Mouse (Mus musculus) embryonic facial prominence, embryonic 14.5 days (tissue): ENCODE data around the gene Pde1c. TPM values are rescaled to one million over a fixed set of nuclear protein-coding genes. Genes with fewer than 3 reads are reported as not detected.

Source experiments
- ATAC-seq: fragments of 200-750 bp; cut with Nextera tagmentation; 2 replicates; pipeline ENCODE4 v1.8.0; 2017; ENCODE audit warnings: low read depth, moderate number of reproducible peaks, moderate TSS enrichment
- DNase-seq: peaks from one replicate; pipeline ENCODE4 v3.0.0-alpha.2; 2015; ENCODE audit warnings: low spot score
- H3K27ac ChIP-seq: fragments of 300-500 bp; sonication (generic); replicated peaks from 2 replicates; pipeline ENCODE4 v1.5.1; 2014; ENCODE audit warnings: low read depth, mild to moderate bottlenecking, low read length, moderate library complexity
- H3K27me3 ChIP-seq: fragments of 300-500 bp; sonication (generic); replicated peaks from 2 replicates; pipeline ENCODE4 v1.6.1; 2014; ENCODE audit warnings: low read length; ENCODE audit not compliant: control insufficient read depth, insufficient read depth
- H3K36me3 ChIP-seq: fragments of 300-500 bp; sonication (generic); 2 replicates; pipeline ENCODE4 v1.6.1; 2014; ENCODE audit warnings: low read length, mixed read lengths; ENCODE audit not compliant: control insufficient read depth, insufficient read depth
- H3K4me1 ChIP-seq: fragments of 300-500 bp; sonication (generic); 2 replicates; pipeline ENCODE4 v1.6.1; 2014; ENCODE audit warnings: antibody characterized with exemption, low read length; ENCODE audit not compliant: control insufficient read depth, insufficient read depth
- H3K4me2 ChIP-seq: fragments of 300-500 bp; sonication (generic); 2 replicates; pipeline ENCODE4 v1.6.1; 2014; ENCODE audit warnings: low read depth, mild to moderate bottlenecking, low read length, moderate library complexity, mixed read lengths
- H3K4me3 ChIP-seq: fragments of 300-500 bp; sonication (generic); 2 replicates; pipeline ENCODE4 v1.5.1; 2014; ENCODE audit warnings: low read depth, mild to moderate bottlenecking, low read length
- H3K9ac ChIP-seq: fragments of 300-500 bp; sonication (generic); 2 replicates; pipeline ENCODE4 v1.6.1; 2014; ENCODE audit warnings: low read depth, mild to moderate bottlenecking, low read length, moderate library complexity, mixed read lengths
- H3K9me3 ChIP-seq: fragments of 300-500 bp; sonication (generic); 2 replicates; pipeline ENCODE4 v1.6.1; 2016; ENCODE audit warnings: low read length; ENCODE audit not compliant: control insufficient read depth
- WGBS: fragments of 180-500 bp; shearing (Covaris S2); extraction: QIAGEN DNeasy Blood & Tissue Kit; methylation state at CpG from one replicate; pipeline ENCODE4 v1.1.7; 2014; 5-methylcytosine and 5-hydroxymethylcytosine counted together
- polyA plus RNA-seq: library from polyadenylated mRNA; unstranded; fragments of >200 nt; fragmentation: Nextera tagmentation; extraction: Ambion mirVana; gene quantifications from 2 replicates; pipeline ENCODE4 v1.2.1, GENCODE M21; 2014

Gene Pde1c
- polyA plus RNA-seq, 1 experiment from 2014 or later, result 4.2 TPM

DNA sequence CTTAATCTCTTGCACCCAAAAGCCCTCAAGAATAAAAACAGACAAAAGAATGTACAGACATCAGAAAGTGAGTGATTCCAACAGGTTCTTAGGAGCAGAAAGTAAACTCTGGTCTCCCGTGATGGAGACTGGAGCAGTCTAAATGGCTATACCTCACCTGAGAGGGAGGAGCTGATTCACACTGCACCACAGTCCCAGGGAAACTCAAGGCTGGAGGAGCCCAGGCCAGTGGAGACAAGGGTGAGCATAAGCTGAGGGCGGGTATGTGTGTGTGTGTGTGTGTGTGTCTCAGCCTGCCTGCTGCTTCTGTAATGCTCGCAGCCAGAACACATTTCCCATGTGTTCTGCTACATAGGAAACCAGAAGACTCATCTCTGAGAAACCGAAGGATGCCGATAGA is 179.7 kb downstream of the Pde1c start:
- Histone ChIP-seq H3K36me3 (no peaks in the 10 kb centered on the region), H3K27ac (no peak overlapping the region), H3K9ac (no peak overlapping the region), H3K4me2 (no peak overlapping the region), H3K4me1 (no peaks in the 10 kb centered on the region), H3K27me3 (no peaks in the 10 kb centered on the region), H3K4me3 (no peak overlapping the region), H3K9me3 (no peaks in the 10 kb centered on the region)
- 75% methylated on average over 5 of the region's 5 CpGs for WGBS
- ATAC-seq (0 out of 2 replicates have a peak, but pooled peaks have one; percentile 33), DNase-seq (no peak)

DNA sequence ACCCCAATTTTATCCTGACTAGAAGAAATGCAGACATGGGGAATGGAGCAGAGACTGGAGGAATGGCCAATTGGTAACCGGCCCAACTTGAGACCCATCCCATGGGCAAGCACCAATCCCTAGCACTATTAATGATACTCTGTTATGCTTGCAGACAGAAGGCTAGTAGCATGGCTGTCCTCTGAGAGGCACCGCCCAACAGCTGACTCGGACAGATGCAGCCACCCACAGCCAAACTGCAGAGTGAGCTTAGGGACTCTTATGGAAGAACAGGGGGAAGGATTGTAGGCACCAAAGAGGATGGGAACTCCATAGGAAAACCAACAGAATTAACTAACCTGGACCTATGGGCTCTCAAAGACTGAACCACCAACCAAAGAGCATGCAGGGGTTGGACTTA is 192.5 kb downstream of the Pde1c start:
- Histone ChIP-seq H3K27ac (no peak overlapping the region), H3K9ac (no peak overlapping the region), H3K4me2 (no peak overlapping the region), H3K36me3 (no peaks in the 10 kb centered on the region), H3K4me3 (no peak overlapping the region), H3K27me3 (no peaks in the 10 kb centered on the region), H3K9me3 (no peaks in the 10 kb centered on the region), H3K4me1 (no peaks in the 10 kb centered on the region)
- DNase-seq (no peak), ATAC-seq (no peak)
- WGBS, result 85% methylated on average over 3 of the region's 3 CpGs

- Histone ChIP-seq H3K27ac (no peak overlapping the region), H3K9ac (no peak overlapping the region), H3K4me3 (no peak overlapping the region), H3K9me3 (no peaks in the 10 kb centered on the region), H3K4me2 (no peak overlapping the region), H3K4me1 (no peaks in the 10 kb centered on the region), H3K27me3 (no peaks in the 10 kb centered on the region), H3K36me3 (no peaks in the 10 kb centered on the region)
- no peak for ATAC-seq
- DNase-seq, result no peak
- 90% methylated on average over 5 of the region's 5 CpGs for WGBS
Measured at GRCm38 (mm10) chr6:56374180-56374579, 194.7 kb downstream of the Pde1c start.

DNA sequence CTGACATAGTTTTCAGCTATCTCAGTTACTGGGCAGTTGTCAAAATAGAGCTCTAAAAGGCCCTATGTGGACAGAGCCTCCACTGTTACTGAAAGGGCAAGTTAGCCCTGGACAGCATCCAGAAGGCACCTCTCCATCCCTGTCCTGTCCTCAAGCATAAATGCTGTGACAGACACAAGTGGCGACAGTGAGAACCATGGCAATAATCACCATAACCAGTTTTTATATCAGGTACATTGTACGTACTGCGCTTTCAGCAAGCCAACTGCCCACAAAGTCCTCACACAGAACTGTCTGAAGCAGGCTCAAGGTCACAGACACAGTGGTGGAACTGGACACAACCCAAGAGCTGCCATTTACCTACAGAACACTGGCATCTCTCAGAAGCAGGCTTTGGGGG is 195.2 kb downstream of the Pde1c start:
- Histone ChIP-seq H3K4me3 (no peak overlapping the region), H3K27ac (no peak overlapping the region), H3K4me1 (no peaks in the 10 kb centered on the region), H3K27me3 (no peaks in the 10 kb centered on the region), H3K36me3 (no peaks in the 10 kb centered on the region), H3K9me3 (no peaks in the 10 kb centered on the region), H3K4me2 (no peak overlapping the region), H3K9ac (no peak overlapping the region)
- DNase-seq (no peak), ATAC-seq (0 out of 2 replicates have a peak, but pooled peaks have one; percentile 9)
- WGBS, result 79% methylated on average over 3 of the region's 3 CpGs

- Histone ChIP-seq H3K4me2 (no peak overlapping the region), H3K9ac (no peak overlapping the region), H3K36me3 (no peaks in the 10 kb centered on the region), H3K27ac (no peak overlapping the region), H3K27me3 (no peaks in the 10 kb centered on the region), H3K4me1 (no peaks in the 10 kb centered on the region), H3K9me3 (no peaks in the 10 kb centered on the region), H3K4me3 (no peak overlapping the region)
- 55% methylated on average over 10 of the region's 10 CpGs for WGBS
- ATAC-seq, result peak; percentile 67
- peak; percentile 45 for DNase-seq
Measured at GRCm38 (mm10) chr6:56373046-56373751, 195.7 kb downstream of the Pde1c start.

DNA sequence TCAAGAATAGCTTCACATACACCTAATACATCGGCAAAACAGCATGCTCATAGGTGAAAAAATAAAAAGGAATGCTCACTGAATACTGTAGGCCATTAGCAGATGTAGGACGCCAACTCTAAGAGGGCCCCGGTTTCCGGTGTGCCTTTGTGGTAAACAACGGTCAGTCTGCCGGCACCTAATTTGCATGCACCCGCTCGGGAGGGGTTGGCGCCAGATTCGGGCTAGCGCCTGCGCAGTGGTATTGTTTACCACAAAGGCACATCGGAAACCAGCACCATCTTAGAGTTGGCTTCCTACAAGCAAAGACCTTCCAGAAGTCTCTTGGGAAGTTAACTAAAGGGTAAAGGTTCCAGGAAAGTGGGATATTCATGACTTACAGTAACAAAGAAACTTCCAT is 199.4 kb downstream of the Pde1c start:
- H3K4me1 ChIP-seq, result no peaks in the 10 kb centered on the region
- 80% methylated on average over 13 of the region's 13 CpGs for WGBS
- no peaks in the 10 kb centered on the region for H3K9me3 ChIP-seq
- ATAC-seq, result no peak
- no peak overlapping the region for H3K4me3 ChIP-seq
- no peak overlapping the region for H3K4me2 ChIP-seq
- no peak for DNase-seq
- no peaks in the 10 kb centered on the region for H3K27me3 ChIP-seq
- no peak overlapping the region for H3K27ac ChIP-seq
- no peaks in the 10 kb centered on the region for H3K36me3 ChIP-seq
- H3K9ac ChIP-seq, result no peak overlapping the region

DNA sequence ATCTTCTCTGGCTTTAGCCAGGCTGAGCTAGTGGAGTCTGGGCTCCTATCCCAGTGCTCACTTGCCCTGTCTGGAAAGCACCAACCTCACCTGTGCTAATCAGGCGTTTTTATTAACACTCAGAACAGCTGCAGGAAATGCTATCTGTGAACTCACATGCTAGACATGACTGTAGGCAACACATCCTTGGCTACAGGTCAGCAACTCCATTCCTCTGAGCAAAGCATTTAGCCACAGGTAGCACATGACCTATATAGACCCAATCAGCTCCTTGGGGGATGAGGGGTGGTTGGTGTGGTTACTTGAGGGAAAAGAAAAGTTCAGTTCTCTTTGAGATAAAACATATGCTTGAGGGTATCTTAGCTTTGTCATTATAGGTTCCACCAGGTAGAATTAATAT is 200.8 kb downstream of the Pde1c start:
- no peak overlapping the region for H3K9ac ChIP-seq
- no peak overlapping the region for H3K4me3 ChIP-seq
- H3K36me3 ChIP-seq, result no peaks in the 10 kb centered on the region
- H3K9me3 ChIP-seq, result no peaks in the 10 kb centered on the region
- 56% methylated on average over 1 of the region's 1 CpGs for WGBS
- ATAC-seq, result no peak
- H3K4me2 ChIP-seq, result no peak overlapping the region
- no peak for DNase-seq
- no peaks in the 10 kb centered on the region for H3K4me1 ChIP-seq
- H3K27ac ChIP-seq, result no peak overlapping the region
- no peaks in the 10 kb centered on the region for H3K27me3 ChIP-seq

DNA sequence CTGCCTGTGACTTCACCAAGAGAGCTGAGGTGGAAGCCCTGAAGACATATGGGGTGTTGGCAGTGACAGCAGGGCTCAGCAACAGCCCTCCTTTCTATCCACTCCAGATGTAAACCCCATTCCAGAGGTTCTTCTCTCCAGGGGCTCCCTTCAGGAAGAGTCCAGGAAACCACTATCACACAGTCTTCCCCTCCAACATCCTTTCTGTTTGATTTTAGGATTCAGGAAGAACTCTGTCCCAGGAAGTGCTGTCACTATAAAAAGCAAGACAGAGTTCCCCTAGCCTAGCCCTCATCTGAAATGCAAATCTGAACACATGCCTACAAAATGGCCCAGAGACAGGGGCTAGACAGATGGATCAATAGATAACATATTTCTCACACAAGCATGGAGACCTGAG is 201.6 kb downstream of the Pde1c start:
- Histone ChIP-seq H3K4me3 (no peak overlapping the region), H3K4me1 (no peaks in the 10 kb centered on the region), H3K4me2 (no peak overlapping the region), H3K9me3 (no peaks in the 10 kb centered on the region), H3K27ac (no peak overlapping the region), H3K9ac (no peak overlapping the region), H3K36me3 (no peaks in the 10 kb centered on the region), H3K27me3 (0 out of 2 replicates have a peak, but pooled peaks cover 3% of the 10 kb centered on the region)
- no peak for DNase-seq
- no peak for ATAC-seq

- WGBS, result 6% methylated on average over 5 of the region's 5 CpGs
- peak overlapping the region; percentile 55; the same call in 1 of the 2 replicates for H3K9ac ChIP-seq
- peaks cover 10% of the 10 kb centered on the region; the same call in 1 of the 2 replicates for H3K4me1 ChIP-seq
- no peaks in the 10 kb centered on the region for H3K36me3 ChIP-seq
- peak; percentile 79 for DNase-seq
- peak overlapping the region; percentile 36 for H3K4me3 ChIP-seq
- H3K27me3 ChIP-seq, result peaks cover 6% of the 10 kb centered on the region; the same call in 1 of the 2 replicates
- ATAC-seq, result peak; percentile 80
- H3K9me3 ChIP-seq, result no peaks in the 10 kb centered on the region
- H3K27ac ChIP-seq, result no peak overlapping the region
- H3K4me2 ChIP-seq, result peak overlapping the region; percentile 78
Measured at GRCm38 (mm10) chr6:56362650-56363049, 206.3 kb downstream of the Pde1c start.
